Mouse (Mus musculus) testis, postnatal 10 days (tissue): ENCODE data around the gene Atn1.
A peak's percentile ranks its signal among the peaks of the same experiment; 100 is the strongest.
"Not testable (repeated sequence)": the region's sequence is repeated elsewhere in the genome, so short reads cannot be mapped to it uniquely, and the experiment has no call there.

Experiments
- DNase-seq: peaks from one replicate; pipeline ENCODE4 v3.0.0; 2021; ENCODE audit warnings: low spot score

The Atn1 gene

GRCm38 (mm10) chr6:124755831-124756595, at the start of gene Atn1, which contains the start of gene Gm45234:
TSS of gene Atn1 (minus strand) at chr6:124756524.
TSS of gene Gm45234 (minus strand) at chr6:124756021.
- DNase-seq: peak; percentile 84

- DNase-seq: peak; percentile 99
These were observed 49.3 kb upstream of the Atn1 start for GRCm38 (mm10) chr6:124805341-124806321.

GRCm38 (mm10) chr6:124804341-124804740, 48.0 kb upstream of the Atn1 start:
- no peak for DNase-seq

GRCm38 (mm10) chr6:124803691-124804090, 47.4 kb upstream of the Atn1 start:
- not testable (repeated sequence) for DNase-seq

- no peak for DNase-seq
These were observed 46.7 kb upstream of the Atn1 start for GRCm38 (mm10) chr6:124803061-124803460.

- not testable (repeated sequence) for DNase-seq
These were observed 46.1 kb upstream of the Atn1 start for GRCm38 (mm10) chr6:124802400-124802799.

GRCm38 (mm10) chr6:124796200-124796599, 39.9 kb upstream of the Atn1 start:
- no peak for DNase-seq

GRCm38 (mm10) chr6:124795781-124796180, 39.5 kb upstream of the Atn1 start:
- no peak for DNase-seq

- no peak for DNase-seq
These were observed 35.6 kb upstream of the Atn1 start for GRCm38 (mm10) chr6:124791911-124792310.

- DNase-seq: no peak
These were observed 33.8 kb upstream of the Atn1 start for GRCm38 (mm10) chr6:124790121-124790520.

GRCm38 (mm10) chr6:124789519-124789918, 33.2 kb upstream of the Atn1 start:
- no peak for DNase-seq

GRCm38 (mm10) chr6:124787722-124788121, 31.4 kb upstream of the Atn1 start:
- no peak for DNase-seq

GRCm38 (mm10) chr6:124786756-124787420, 30.6 kb upstream of the Atn1 start:
- no peak for DNase-seq

- DNase-seq: peak; percentile 49
These were observed 26.1 kb upstream of the Atn1 start for GRCm38 (mm10) chr6:124782436-124782835.

- no peak for DNase-seq
These were observed 24.6 kb upstream of the Atn1 start for GRCm38 (mm10) chr6:124780917-124781316.

- DNase-seq: peak; percentile 56
These were observed 23.7 kb upstream of the Atn1 start for GRCm38 (mm10) chr6:124779984-124780416.

- DNase-seq: peak; percentile 54
These were observed 23.1 kb upstream of the Atn1 start, which contains the start of gene Lrrc23 for GRCm38 (mm10) chr6:124779222-124779983. TSS of gene Lrrc23 (minus strand) at chr6:124779727.

- DNase-seq: no peak
These were observed 14.2 kb upstream of the Atn1 start for GRCm38 (mm10) chr6:124770511-124770910.

GRCm38 (mm10) chr6:124770013-124770412, 13.7 kb upstream of the Atn1 start:
- DNase-seq: no peak

- DNase-seq: peak; percentile 65
These were observed 12.9 kb upstream of the Atn1 start, which contains the start of gene Eno2 for GRCm38 (mm10) chr6:124769101-124769765. TSS of gene Eno2 (minus strand) at chr6:124769673.

GRCm38 (mm10) chr6:124768704-124769044, 12.3 kb upstream of the Atn1 start:
- DNase-seq: no peak
